Mouse (Mus musculus) cerebellum, postnatal 36 days (tissue): ENCODE data around the gene Borcs7.

ENCODE experiments used
- DNase-seq, 2 experiments: peaks; one replicate each; pipeline ENCODE4 v3.0.0; 2021 to 2022; ENCODE audit warnings: mixed read lengths in 2 of 2

Gene Borcs7

DNA sequence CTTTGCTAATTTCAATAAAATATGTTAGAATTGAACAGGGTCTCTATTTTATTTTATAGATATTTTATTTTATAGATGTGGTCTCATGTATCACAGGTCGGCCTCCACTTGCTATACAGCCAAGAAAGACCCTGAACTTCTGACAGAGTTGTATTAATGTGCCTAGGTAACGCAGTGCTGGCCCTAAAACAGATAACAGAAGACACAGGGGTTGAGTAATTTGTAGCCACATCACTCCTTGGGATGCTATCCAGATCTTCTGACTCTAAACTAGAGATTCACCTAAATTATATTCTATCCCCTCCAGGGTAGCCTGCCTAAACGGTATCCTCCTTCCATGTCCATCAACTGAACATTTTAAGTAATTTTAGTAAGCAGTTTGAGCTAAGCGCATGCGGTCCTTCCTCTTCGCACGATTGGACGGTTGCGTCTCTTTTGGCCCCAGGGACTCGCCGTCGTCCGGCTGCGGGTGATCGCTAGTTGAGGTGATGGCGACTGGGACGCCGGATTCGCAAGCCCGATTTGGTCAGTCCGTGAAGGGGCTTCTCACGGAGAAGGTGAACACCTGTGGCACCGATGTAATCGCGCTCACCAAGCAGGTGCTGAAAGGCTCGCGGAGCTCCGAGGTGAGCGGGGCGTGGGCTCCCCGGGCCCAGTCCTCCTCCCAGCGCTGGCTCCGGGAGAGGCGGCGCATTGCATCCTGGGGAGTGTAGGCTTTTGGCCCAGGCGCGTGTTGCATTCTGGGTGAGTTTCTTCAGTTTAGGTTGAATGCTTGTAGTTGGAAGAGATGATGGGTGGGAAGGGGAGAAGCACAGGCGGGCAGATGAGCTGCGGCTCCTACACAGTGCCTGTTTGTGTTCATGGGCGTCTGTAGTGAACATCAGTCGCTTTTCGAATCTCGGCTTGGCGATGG is at the start of gene Borcs7:
Gene Borcs7, plus strand, starts transcription at position 447 of the 913 bp plus-strand sequence.
- DNase-seq = peak; percentile 94 to 97

DNA sequence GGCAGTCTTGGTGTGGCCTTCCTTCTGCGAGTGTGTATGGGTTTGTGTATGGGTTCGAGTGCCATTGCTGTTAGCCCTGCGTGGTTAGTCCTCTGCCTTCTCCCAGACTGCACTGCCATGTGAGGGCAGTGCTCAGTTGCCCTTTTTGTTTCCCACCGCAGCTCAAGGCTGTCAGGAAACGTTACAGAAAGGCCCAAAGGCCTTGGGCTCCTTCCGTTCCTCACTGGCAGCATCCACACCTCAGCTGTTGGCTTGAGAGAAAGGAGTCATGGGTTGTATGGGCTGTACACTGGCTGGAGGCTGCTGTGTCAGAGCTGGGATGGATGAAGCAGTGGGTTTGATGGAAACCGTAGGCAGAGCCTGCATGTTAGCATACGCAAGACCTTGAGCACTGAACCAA is 48.9 kb upstream of the Borcs7 start:
- no peak for DNase-seq

DNA sequence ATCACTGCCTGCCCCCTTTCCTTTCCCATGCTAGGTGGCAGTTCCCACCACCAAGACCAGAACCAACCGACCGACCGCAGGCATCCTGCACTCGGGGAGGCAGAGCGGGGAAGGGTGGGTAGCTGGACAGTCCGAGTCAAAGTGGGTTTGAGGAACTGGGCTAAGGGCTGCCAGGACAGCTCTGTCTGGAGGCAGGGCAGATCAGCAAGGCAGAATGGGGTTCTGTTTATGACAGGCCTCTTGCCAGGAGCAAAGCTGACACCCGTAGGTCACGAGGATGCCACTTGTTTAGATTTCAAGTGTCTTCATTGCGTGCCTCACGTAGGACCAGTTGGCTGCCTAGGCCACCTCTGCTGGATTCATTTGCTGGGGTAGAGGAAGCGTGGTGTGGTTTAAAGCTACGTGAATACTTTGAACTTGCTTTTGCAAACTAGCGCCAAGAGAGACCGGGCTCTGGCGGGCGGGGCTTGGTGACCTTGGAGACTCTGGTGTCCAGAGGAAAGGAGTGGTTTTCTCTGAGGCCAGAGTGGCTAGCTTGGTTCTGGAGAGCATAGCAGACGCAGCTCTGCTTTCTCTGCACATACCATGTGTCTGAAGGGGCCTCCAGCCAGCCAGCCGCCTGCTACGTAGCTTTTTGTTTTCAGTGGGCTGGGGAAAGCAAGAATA is 48.2 kb upstream of the Borcs7 start:
- peak in 1 of 2 experiments; percentile 26 for DNase-seq

DNA sequence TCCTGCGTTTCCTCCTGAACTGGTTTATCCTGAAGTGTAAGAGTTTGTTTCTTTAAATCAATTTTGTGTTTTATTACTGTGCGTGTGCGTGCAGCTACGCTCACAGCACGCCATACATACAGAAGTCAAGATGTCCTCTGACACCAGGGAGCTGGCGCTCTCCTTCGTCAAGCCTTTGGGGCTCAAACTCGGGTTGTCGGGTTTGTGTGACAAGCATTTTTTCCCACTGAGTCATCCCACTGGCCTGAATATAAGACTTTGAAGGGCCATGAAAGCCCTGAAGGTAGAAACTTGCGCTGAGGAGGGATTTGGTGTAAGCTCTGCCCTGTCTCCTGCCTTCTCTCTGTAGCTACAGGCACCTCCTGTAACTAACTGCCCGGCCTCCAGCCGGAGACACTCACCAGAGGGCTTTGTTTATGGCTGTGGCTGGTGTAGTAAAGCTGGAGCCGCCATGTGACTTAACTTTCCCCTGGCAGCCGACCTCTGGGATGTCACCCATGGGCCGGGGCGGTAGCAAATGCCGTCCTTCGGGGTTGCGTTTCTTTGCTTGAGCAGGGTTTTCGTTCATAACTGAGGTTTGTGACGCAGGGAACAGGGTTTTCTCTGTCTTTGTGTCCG is 47.5 kb upstream of the Borcs7 start:
- no peak for DNase-seq

DNA sequence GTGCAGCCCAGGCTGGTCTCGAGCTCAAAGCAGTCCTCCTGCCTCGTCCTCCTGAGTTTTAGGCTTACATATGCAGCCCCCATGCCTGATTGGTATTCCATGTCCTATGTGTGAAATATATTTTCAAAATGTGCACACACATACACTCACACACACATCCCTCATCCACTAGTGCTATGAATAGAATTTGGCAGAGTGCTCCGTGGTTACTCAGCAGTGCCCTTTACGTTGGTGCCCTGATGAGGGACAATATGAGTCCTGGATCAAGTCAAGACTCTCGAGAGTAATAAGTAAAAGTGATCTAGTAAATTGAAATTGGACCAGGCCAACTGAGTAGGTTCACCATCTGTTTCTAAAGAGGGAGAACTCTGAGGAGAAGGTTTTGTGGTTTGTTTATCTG is 46.5 kb upstream of the Borcs7 start:
- DNase-seq = no peak

DNA sequence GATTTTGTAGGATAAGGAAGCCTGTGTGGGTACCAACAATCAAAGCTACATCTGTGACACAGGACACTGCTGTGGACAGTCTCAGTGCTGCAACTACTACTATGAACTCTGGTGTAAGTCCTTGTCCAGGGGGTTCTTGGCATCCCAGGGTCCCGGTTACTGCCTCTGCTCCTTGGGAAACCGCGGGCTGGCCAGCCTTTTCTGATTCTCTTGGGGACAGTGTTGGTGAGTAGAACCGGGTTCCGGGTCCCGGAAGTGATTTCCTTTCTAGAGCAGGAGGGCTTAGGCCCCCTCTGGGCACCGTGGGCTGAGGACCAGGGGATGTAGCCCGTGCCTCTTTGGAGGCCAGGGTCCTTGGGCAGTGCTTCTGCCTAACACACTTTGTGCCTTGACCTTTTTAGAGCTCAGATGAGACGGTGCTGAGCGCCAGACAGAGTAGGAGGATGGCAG is 45.3 kb upstream of the Borcs7 start:
- no peak for DNase-seq

DNA sequence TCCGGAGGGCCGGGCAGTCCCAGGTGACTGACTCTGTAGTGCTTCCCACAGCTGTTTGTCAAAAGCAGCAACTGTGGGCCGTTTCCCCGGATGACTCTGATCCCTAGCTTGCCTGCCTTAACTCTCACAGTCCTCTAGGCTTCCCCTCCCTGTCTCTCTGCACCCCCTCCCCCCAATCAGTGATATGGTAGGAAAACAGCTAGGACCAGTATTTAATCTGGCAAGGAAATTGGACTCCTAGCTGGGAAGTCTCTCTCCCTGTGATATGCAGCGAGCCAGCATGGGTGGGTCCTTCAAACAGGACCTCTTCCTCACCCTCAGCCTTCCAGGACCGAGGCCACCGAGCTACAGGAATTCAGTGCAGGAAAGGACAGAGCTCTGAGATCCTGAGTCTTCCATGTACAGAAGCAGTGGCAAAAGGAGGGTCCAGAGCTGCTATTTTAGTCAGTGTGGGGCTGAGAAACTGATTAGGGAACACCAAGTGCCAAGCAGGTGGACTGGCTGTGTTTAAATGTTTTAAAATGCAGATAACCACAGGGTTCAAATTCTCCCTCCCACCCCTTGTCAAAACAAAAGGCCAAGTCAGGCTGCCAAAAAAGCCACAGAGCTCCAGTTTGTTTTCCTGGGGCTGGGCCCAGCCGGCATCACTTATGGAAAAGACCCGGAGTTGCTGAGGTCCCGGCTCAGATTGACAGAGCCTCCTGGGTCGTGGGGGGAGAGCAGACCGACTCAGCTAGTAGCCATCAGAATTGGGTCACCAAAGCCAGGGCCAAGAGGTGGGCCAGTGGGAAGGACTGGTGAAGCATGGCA is 44.7 kb upstream of the Borcs7 start:
- DNase-seq = peak; percentile 30 to 31

DNA sequence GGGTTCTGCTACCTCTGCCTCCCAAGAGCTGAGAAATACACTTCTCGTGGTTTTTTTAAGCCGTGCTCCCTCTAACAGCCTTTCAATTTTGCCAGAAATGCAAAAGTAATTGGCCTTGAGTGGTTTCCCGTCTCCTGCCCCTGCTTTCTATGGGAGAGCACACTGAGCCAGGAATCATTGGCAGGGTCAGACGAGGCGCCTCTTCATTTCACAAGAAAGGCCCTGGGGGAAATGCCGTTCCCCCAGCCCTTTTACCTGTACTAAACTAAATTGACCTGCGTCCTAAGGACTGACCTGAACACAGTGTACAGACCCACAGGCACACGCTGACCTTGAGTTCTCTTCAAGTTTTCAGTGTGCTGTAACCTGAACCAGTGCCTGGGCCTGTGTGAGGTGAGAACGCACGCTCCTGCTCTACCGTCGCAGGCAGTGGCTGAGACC is 43.6 kb upstream of the Borcs7 start:
- no peak for DNase-seq

DNA sequence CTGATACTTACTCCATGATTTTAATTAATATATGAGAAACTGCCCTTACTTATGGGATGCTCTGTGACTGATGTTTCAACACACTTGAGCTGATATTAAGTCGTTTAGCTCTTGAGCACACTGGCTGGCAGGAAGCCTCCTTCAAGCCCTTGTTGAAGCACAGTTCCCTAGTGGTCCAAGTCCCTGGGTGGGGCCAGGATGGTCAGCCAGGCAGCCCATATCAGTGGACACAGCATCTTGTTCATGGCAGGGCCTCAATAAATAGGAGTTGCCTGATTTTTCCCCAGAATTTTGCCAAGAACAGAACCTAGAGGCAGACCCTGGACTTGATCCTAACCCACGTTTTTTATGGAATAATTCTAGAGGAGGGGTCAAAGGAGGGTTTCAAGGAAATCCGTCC is 42.5 kb upstream of the Borcs7 start:
- no peak for DNase-seq

DNA sequence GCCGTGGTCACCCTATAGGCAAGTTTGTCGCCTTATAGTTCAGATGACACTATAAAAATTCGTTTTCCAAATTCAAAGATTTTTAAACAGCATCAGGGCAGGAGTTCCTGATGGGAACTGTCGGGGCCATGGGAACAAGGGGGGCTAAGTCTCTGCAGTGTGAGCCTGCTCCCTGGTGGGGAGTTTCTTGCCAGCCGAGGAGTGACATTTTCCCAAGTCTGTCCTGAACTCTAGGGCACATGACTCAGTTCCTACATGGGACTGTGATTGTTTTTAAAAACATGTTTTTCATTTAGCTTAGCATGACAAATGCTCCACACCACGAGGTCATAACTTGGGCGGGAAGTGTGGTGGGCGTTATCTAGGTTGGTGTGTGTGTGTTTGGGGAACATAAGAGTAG is 41.9 kb upstream of the Borcs7 start:
- no peak for DNase-seq

DNA sequence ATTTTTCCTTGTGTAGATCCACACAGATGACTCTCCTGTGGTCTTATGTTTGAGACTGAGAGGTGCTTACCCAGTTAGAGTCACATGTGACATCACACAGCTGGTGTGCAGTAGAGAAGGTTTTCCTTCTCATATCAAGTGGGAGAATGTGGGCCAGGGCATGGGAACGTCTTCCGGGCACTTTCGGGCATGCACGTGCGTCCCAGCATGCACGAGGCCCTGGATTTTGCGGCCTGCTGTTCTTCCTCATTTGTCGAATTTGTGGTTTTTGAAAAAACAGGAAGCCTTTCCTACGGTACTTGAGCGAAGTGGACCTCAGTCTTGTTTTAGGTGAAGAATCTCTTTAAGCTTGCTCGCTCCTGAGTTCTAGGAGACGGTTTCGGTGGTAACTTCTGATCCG is 41.1 kb upstream of the Borcs7 start:
- DNase-seq = no peak

DNA sequence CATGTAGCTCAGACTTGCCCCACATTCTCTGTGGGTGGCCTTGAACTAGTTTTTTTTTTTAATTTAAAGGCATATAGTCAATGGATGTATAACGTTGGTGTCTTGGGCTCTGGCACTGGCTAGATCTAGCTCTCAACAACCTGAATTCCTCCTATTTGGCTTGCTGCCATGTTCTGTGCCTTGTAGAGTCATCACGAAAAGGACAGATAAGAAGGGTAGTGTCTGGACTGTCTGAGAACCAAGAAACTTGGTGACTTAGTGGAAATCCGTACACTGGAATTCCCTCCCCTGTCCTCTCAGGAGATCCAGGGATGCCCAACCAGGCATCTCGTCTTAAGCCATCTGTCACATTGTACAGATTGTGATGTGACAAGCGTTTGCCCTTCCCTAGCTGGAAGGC is 36.5 kb upstream of the Borcs7 start:
- DNase-seq = no peak

DNA sequence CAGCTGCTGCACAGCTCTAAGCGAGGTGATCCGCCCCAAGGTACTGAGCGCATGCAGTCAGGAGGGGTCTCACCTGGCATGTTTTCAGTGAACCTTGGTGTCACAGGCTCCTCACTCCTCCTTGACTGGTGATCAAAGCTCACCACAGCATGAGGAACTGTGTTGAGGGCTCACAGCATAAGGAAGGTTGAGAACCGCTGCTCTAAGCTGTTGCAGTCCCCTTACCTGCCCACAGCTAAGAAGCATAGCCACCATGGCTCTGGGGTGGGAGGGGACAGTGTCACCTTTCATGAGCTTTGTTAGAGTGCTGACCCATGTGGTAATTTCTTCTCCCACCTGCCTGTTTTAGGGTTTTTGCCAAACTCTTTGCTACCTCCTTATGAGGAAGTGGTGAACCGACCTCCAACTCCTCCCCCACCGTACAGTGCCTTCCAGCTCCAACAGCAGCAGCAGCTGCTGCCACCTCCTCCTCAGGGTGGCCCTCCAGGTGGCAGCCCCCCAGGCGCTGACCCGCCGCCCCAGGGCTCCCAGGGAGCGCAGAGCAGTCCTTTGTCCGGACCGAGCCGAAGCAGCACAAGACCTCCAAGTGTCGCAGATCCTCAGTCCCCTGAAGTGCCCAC is 36.0 kb upstream of the Borcs7 start:
- no peak for DNase-seq

DNA sequence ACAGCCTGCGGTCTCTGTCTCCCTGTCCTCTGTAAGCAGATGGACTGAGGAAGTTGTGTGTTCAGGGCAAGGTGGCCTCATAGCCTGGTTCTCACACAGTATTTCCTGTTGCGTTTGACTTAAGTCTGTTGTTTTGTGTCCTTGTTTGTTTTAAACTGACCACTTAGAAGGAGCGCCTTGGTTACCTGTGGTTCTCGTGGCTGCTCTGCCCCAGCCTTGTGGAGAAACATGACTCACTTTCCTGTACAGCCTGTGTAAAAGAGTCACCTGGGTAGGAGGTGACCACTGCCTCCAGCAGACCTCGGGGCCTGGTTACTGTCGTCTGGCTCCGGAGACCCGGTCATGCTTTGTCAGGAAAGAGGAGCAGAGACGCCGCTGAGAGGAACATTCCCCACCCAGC is 34.1 kb upstream of the Borcs7 start:
- DNase-seq = no peak

DNA sequence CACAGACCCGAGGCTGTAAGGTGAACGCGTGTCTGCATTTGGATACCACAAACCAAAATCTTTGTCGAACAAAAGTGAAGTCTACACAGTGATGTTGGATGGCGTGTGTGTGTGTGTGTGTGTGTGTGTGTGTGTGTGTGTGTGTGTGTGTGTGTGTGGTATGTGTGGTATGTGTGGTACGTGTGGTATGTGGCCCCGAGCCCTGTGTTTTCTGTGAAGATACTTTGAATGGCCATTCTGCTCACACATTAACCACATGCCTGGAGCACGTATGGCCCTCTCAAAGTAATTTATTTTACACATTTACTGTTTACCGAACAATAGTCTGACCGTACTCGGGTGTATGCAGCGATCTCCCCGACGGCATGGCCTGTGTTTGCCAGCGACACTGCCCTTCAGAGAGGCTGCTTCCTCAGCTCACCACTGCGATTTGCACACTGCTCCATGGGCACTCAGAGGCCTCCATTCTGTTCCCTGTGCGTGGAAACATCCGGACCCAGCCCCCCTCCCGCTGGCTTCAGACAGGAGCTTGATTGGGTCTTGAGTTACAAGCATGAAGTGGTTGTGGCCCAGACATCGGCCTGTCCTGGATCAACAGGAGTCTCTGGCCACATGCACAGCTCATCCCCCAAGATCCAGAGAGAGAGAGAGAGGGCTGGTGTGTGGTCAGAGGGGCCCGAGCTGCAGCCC is 33.4 kb upstream of the Borcs7 start:
- no peak for DNase-seq

DNA sequence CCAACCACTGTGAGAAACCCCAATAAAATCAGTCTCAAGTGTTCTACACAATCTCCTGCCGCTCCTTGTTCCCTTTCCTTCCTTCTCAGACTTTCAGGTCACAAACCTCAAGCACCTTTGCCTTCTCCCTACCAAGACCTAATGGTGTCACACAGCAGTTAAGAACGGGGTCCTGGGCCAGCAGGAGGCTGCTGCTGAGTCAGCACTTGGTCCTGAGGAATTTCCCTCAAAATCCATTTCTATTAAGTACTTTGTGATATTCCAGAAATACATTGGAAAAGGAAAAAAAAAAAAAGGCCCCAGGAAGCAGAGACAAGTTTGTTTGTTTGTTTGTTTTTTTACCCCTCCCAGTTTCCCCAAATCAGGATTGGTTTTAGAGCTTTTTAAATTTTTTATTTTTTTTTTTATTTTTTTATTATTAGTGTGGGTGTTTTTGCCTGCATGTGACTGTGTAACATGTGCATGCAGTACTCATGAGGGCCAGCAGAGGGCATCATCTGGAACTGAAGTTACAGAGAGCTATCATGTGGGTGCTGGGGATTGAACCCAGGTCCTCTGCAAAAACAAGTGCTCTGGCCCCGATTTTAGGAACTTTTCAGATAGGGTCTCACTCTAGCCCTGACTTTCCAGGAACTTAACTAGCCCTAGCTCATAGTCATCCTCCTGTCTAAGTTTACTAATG is 32.2 kb upstream of the Borcs7 start:
- no peak for DNase-seq

DNA sequence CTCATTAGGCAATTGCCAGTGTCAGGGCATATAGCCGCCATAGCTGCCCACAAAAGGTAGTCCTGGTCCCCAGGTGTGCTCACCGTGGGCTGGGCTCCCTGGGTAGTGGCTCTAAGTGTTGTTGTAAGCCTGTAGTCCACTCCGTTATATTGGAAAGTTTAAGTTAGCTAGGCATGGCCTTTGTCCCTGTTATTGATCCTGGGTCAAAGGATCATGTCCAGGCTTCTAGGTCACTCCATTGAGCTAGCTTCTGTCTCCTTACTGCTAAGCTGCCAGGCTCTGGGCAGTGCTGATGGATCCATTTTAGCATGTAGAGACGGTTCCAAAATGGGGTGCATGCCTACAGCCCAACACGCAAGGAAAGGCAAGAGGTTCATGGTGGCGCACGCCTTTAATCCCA is 31.4 kb upstream of the Borcs7 start:
- DNase-seq = no peak

DNA sequence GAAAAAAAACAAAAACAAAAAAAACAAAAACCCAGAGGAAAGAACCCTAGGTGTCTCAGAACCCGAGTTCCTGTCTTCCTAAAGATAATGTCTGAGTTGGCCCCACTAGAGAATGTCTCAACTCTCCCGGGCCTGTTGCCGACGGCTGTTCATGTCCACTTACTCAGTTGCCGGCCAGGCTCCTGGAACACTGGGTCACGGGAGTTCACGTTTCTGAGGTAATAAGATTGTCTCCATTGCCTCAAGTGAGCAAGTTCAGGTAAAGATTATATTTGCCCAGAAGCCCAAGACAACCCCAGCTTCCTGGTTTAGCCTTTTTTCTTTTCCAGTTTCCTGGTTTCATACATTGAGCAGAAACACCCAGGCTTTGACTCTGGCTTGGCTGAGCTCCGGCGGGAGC is 30.9 kb upstream of the Borcs7 start:
- DNase-seq = no peak

DNA sequence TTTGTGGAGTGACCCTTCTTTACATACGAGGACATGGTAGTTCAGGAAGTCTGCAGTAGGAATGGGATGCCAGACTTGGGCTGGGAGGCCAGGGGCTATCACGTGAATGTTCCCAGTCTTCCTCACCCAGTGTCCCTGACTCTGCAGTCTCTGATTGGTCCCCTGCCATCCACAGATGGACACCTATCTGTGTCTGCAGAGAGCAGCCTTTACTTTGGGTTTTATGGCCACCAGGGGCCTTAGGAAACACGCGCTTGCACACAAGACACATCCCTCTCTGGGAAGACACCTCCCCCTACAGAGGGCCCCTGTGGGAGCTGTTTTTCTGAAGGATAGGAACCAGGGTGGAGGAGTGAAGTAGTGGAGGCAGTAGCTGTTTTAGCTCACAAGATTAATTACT is 28.2 kb upstream of the Borcs7 start:
- DNase-seq = no peak

DNA sequence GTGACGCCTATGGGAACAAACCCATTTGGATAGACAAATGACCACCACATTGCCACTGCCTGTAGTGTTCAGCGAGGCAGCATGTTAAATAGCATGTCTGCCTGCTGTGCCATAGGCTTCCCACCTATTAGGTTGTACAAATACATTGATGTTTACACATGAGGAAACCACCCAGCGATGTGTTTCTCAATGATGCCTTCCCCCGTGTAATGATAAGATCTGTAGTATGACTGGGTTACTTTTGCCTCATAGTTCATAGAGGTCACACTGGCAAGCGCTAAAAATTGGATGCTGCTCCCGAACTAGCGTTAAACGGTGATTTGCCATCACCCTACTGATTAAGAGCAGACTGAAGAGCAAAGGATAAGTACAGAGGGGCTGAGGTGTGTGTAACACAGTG is 27.5 kb upstream of the Borcs7 start:
- no peak for DNase-seq

DNA sequence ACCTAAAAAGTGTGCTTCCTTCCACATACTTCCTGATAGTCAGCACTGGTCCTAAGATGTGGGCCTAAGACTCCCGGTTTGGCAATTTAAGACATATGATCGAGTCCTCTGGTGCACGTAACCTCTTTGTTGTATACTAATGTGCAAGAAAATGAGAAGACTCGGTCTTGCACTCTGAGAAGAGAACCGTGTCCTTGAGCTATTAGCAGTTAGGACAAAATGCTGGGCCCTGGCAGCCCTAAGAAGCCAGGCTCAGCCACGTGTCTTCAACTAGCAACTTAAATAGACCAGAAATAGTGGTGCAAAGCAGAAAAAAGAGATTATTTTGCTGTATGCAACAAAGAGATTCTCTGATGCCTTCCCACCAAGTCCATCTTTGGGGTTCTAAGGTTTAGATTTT is 26.9 kb upstream of the Borcs7 start:
- no peak for DNase-seq
